Mouse (Mus musculus) lung, adult 2 months (tissue): ENCODE results near the gene Gpr35.

Experiments used
- CTCF ChIP-seq: fragments of 200-500 bp; IDR thresholded peaks from 2 replicates; pipeline ENCODE4 v1.5.1; 2011; ENCODE audit warnings: mild to moderate bottlenecking, low read length, control low read depth; ENCODE audit not compliant: insufficient read depth
- POLR2A ChIP-seq: fragments of 200-500 bp; IDR thresholded peaks from 2 replicates; pipeline ENCODE4 v1.6.1; 2011; ENCODE audit warnings: low read depth, mild to moderate bottlenecking, control low read depth, low read length, borderline replicate concordance; ENCODE audit errors: extremely low read depth

- TF ChIP-seq POLR2A: no peak
- TF ChIP-seq CTCF: no peak
Measured at GRCm38 (mm10) chr1:92988894-92989293, 38.2 kb downstream of the Gpr35 start.
